Mouse (Mus musculus): Measurements from ENCODE around the gene Ppp2r3a.

The Ppp2r3a gene

DNA sequence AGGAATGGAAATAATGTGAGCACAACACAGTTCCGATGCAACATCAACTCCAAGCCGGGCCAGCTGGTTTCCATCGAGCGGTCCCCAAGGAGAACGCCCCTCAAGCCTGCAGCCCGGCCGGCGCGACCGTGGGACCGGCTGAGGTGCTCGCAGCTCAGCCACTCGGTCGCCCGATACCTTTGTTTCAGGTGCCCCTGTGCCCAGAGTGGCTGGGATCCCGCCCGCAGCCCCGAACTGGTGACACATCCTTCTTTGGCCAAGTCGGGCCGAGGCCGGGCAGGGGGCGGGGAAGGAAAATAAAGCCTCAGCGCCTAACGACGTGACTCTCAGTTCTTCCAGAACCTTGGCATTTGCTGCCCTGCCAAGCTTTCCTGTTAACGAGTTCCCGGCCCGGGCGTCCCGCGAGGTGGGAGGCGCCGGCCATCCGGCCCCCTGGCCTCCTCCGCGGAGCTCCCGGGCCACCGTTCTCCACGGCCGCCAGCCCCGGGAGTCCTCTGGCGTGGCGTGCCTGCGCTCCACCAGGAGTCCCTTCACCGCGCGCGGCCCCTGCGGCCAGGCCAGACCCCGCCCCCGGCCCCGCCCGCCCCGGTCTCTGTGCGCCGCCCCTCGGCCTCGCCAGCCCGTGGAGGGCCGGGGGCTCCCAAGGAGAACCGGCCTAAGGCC, 483 bp downstream of the Ppp2r3a start:
- DNase-seq (ENCODE audit: low spot score in 2 of 2) = peak; percentile 35 to 74

DNA sequence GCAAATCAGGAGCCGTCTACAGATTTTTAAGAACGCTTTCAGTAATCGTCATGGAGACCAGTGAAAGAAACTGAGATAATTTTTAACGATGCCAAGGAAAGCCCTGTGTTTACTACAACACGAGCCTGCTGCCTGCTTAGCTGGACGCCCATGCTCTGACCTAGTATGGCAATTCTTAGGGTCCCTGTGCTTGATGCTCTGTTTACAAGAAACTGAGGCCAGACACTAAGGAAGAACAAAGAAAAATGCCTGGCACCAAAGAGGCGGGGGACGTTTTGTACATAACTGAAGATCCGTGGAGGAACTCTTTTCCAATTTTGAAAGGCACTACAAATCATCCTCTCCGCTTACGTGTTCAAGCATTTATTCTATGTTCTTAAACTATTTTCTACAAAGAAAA, 1.1 kb downstream of the Ppp2r3a start:
- DNase-seq (ENCODE audit: low spot score in 2 of 2) = no peak

DNA sequence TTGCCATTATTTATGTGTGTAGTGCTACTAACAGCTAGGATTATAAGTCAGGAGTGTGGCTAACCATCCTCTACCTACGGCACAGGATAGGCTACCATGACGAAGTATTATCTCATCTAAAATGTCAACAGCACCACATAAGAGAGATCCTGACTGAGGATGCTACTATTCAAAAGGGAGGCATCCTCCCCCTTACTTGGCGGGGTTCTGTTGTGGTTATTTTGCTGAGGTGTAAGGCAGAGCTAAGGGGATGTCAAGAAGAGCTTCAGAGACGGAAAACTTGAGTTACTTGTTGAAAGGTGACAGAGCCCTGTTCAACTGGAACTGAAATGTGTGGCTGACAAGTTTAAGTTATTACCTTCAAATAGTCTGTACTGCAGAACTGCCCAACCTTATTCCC, 2.0 kb downstream of the Ppp2r3a start:
- DNase-seq (ENCODE audit: low spot score in 2 of 2) = no peak

DNA sequence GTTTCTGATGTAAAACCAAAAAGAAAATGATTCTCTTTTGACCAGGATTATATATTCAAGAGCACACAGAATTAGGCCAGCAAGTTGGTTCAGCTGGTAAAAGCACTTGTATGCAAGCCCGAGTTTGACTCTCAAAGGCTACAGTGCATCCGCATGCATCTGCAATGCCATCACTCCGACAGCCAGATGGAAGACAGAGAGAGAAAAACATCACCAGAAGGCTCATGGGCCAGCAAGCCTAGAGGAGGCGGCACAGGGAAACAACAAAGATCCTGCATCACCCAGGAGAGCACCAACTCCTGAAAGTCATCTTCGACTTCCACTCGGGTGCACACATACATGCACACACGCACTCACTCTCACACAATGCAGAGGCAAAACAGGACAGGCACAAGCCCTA, 4.1 kb downstream of the Ppp2r3a start:
- DNase-seq (ENCODE audit: low spot score in 2 of 2) = no peak

DNA sequence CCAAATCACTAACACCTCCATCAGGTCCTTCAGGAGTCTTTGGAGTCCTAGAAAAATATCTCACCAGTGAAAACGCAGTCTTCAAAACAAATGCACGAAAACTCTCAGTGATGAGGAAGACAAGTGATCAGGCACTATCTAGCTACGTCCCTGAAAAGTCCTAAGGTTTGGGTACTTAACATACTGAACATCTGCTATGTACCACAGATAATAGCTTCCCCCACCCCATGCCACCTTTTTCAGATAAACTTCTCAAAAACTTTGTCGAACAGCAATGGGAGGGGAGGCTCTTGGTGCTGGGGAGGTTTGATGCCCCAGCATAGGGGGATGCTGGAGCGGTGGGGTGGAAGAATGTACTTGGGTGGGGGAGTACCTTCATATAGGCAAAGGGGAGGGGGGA, 6.1 kb downstream of the Ppp2r3a start:
- no peak for DNase-seq (ENCODE audit: low spot score in 2 of 2)

DNA sequence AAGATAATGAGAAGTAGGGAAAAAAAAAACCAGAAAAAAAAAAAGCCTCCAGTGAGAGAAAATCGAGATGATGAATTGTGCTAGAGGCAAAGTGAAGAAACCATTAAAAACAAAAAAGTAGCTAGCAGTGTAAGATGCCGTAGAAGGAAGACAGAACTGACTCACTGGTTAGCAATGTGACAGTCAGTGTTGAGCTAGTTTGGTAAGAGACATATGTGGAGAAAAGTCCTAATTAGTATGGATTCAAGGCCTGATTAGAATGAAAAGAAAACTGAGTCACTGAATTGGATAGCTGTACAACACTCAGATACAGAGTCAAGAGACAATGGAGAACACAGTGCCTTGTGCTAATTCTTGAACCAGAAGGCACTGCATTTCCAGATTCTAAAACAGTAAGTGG, 7.9 kb downstream of the Ppp2r3a start:
- DNase-seq (ENCODE audit: low spot score in 2 of 2) = no peak

DNA sequence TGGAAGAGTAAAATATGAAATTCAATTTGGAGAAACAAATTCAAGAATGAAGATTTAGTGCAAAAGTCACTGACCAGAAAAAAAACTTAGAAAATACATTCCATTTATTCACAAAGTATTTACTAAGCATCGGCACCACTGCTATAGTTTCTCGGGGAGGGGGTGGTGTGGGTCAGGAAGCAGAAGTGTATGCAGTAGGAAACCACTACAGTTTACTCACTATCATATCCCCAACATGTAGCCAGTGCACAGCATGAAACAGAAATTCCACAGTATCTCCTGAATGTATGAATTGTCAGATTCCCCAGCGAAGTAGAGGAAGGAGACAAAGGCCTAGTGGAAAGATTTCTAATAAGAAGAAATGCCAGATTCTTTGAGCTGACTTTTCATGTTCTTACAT, 11.4 kb downstream of the Ppp2r3a start:
- no peak for DNase-seq (ENCODE audit: low spot score in 2 of 2)

DNA sequence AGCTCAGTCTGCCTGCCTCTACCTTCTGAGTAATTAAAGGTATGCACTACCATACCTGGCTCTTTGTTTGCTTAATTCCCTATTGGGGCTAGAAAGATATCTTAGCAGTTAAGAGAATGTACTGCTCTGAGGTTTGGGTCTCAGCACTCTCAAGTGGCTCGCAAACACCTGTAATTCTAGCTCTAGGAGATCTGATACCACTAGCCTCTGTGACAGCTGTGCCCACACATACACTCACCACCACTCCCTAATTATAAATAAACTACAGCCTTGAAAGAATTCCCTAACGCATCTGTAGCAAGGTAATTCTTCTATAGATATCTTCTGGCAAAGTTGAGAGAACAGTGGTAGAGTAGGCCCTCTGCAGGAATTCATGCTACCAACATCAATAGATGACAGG, 15.8 kb downstream of the Ppp2r3a start:
- no peak for DNase-seq (ENCODE audit: low spot score in 2 of 2)

DNA sequence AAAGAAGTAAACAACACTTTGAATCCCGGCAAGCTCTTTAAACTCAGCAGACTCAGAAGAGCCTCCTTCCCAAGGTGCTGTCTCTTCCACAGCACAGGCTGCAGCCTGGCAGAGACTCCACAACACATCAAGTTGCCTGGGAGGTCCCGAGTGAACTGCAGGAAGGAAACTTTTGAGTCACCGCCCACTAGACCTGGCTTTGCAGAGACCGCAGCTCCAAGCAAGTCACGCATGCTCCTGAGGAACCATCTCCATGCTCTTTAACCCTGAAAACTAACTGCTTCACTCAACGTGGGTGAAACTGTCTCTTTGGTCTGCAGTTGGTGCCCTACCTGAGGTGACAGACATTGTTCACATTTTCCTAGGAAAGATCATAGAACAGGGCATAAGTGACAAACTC, 19.6 kb downstream of the Ppp2r3a start:
- no peak for DNase-seq (ENCODE audit: low spot score in 2 of 2)

DNA sequence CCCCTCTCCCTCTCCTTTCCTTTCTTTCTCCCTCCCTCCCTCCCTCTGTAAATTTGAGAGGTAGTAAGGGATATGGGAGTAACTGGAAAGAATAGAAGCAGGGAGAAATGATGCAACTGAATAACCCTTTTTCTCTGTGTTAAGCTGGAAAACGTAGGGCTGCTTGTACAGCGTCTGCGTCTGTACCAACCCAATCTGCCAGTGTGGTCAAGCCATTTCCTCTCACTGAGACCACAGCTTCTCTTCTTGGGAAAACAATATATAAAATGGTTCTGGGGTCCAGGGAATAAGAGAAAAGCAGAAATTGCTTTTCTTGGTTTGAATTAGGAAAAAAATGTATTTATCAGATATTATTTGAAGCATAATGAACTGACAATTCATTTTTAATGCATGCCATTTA, 21.6 kb downstream of the Ppp2r3a start:
- no peak for DNase-seq (ENCODE audit: low spot score in 2 of 2)

DNA sequence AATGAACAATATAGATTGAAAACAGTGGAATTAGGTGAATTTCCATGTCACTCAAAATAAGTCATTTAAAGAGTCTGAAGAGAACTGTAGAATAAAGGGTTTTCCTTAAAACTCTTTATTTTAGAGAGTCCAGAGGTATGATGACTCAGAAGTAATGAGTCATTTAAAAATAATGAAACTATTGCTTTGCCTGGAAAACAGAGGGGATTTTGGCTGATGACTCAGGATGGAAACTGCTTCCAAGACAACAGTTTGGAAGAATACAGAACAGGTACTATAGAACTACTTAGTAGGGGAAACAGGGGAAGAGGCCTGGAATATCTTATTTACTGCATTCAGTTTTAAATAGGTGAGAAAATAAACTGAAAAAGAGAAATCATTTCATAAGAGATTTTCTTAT, 22.7 kb downstream of the Ppp2r3a start:
- no peak for DNase-seq (ENCODE audit: low spot score in 2 of 2)

DNA sequence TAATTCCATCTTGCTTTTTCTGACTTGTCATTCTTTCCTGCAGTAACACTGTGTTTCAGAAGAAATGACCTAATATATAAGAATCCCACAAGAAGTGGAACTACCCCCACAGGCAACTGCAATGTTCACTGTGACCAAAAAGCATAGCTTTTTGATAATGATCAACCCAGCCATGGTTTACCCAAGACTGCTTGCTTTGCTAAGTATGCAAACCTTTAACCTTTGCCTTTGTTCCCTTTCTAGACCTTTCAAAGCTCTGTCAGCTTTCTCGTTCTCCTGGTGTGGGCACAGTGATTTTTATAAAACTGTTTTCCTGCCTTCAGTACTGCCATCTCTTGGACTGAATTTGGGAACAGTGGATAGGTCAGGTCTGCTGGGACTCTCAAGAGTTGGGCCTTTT, 43.6 kb downstream of the Ppp2r3a start:
- DNase-seq (ENCODE audit: low spot score in 2 of 2) = no peak

DNA sequence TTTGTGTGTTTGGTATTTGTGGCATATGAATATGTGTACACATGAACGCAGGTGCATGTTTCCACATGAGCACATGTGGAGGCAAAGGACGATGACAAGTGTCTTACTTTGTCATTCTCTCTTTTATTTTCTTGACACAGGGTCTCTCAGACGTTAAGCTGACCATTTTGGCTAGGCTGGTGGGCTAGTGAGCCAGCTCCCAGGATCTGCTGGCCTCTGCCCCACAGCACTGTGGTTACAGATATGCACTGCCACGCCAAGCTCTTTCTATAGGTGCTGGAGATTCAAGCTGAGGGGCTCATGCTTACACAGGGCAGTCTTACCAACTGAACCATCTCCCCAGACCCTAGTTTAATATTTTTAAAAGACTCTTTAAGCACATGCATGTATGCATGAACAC, 45.1 kb downstream of the Ppp2r3a start:
- DNase-seq (ENCODE audit: low spot score in 2 of 2) = no peak

DNA sequence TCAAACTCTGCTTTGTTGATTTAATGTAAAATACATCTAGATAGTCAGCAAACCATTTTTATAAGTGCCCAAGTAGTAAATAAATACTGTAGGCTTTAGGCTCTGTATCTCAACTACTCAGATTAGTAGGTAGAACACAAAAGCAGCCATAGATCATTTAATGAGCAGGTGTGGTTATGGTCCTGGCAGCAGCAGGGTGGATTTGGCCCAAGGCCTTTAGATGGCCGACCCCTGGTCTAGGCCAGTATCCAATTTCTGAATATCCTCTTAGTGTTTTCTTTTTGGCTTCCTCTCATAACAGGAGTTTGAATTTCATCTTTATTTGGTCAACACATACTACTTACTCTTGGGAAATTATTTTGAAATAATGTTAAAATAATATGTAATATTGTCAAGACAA, 46.4 kb downstream of the Ppp2r3a start:
- DNase-seq (ENCODE audit: low spot score in 2 of 2) = no peak

DNA sequence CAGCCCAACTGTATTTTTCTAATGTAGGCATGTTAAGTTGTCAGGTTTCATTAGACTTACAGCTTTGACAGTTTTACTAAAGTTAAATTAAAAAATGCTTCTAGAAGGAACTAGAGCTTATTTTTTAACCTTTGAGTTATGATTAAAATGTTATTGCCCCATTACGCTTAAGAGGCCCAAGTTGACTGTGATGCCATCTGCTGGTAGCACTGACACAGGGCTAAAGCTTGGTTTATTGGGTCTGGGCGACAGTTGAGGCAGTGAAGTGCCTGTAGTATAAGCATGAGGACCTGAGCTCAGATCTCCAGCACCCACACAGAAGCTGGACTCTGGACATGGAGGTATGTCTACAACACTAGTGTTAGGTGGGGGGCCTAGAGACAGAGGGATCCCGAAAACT, 47.5 kb downstream of the Ppp2r3a start:
- no peak for DNase-seq (ENCODE audit: low spot score in 2 of 2)

DNA sequence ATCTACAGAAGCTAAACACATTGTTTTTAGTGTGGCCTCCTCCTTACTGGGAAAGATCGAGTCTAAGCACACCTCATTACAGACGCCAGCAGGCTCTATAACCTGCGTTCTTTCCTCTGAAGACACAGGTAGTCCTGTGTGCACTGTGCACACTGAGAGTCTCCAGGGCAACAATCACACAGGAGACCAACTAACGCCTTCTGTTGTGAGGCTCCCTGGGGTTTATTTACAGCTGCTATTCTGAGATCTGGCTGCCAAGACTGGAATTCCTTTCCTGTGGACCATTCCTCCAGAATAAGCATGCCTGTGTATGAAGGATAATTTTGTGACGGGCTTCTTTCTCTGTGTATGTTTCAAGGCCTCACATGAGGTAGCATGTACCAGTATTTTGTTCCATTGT, 51.0 kb downstream of the Ppp2r3a start:
- no peak for DNase-seq (ENCODE audit: low spot score in 2 of 2)

DNA sequence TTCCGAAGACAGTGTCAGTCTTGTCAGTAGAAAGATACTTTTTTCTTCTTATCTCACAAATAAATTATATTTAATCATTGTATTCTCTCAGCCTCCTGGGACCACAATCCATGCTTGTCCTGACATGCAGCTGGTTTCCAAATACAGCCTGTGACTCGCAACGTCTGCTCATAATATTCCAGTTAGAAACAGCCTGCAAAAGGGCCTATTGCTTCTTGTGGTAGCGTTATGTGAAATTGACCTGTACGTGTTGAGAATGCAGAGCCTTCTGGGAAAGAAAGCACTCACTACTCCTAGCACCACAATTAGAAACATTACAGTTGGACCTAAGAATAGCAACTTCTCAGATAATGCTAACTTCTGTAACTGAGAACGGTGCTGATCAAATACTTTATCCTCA, 52.8 kb downstream of the Ppp2r3a start:
- no peak for DNase-seq (ENCODE audit: low spot score in 2 of 2)

DNA sequence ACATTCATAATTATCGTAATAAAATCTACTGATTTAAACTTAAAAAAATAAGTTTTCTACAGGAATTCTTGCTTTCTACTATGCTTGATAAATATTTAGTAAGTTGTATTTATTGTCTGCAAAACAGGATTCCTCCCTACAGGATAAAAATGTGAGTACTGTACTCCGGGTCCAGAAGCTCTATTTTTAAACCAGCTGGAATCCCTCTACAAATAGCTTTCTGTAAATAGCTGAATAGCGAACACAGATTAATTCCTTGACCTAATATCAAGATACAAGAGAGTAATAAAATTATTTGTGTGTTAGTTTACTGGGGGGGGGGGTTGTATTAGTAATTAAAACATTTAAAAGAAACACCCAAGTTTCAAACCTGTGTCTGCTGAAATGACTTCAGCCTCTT, 53.3 kb downstream of the Ppp2r3a start:
- no peak for DNase-seq (ENCODE audit: low spot score in 2 of 2)

DNA sequence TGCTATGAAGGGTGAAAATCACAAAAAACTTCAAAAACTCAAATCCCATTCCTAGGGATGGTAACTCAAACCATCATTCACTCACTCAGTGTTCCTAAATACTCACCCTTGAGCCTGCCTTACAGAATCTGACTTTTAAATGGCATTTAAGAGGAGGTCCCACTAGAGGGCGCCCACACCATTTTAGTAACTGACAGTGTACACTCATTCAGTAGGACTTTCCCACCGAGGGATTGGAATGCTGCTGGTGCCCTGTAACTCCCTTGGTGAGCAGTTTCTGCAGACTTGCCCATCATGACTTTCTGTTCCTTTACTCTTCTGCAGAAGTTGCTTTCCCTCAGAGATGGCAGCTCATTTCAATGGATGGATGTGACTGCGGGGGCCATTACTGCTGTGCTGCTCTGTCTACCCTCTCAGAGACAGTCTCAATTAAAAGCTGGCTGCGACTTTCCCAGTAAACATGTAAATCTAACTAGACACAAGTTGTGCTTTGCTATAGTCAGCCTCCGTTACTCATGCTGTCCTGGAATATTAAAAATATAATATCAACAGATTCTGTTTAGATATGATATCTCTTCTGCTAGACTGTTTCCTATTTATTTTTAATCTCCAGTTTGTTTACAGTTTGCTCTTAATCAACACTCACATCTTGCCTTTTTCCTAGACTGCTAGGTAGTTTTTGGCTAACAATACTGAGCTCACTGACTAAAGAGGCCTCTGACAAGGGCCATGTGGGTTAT, 69.5 kb downstream of the Ppp2r3a start:
- peak; percentile 55 to 85 for DNase-seq (ENCODE audit: low spot score in 2 of 2)

DNA sequence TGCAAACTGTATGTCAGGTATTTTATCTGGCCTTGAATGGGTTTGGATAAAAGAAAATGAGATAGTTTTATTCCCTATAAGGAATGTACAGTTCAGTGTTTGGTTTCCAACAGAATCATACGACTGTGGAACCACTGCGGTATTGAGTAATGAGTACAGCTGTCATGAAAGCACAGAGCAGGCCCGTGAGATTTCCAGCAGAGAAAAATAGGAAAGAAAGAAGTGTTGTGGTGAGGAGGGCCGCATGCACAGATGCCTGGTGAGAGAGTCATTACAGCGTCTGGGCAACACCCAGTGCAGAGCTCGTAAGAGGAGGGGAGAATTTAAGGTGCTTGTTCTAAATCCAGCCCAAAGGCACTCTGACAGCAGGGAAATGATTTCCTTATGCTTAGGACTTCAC, 70.3 kb downstream of the Ppp2r3a start:
- no peak for DNase-seq (ENCODE audit: low spot score in 2 of 2)

DNA sequence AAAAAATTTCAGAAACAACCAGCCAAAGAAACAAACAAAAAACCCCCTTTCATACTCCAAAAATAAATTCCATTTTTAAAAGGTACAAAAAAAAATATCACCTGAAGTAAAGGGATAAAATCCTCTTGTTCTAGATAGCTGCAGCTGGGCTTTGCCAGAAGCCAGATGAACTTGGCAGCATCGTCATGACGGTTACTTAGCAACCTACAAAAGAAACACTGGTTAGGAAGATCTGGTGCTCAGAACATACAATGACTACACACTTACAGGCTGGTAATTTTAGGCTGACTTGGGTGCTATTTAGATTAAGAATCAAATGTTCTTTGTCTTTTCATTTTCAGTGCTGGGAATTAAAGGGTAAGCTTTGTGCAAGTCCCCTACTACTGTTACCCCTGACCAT, 71.4 kb downstream of the Ppp2r3a start:
- no peak for DNase-seq (ENCODE audit: low spot score in 2 of 2)

DNA sequence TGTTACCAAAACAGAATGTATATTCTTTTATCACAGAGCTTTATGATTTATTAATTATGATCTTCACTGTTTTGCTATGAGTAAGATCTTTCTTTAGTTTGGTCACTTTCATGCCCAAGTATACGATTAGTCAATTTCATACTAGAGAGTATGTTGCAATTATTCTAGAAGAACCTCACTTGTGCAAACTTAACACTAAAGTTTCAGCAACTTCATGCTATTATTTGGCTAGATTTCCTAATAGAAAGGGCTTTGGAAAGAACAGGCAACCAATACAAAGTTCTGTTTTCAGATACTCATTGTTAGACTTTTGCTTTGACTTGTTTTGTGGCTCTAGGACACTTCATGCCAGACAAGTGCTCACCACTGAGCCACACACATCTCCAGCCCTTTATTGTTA, 91.0 kb downstream of the Ppp2r3a start:
- no peak for DNase-seq (ENCODE audit: low spot score in 2 of 2)

DNA sequence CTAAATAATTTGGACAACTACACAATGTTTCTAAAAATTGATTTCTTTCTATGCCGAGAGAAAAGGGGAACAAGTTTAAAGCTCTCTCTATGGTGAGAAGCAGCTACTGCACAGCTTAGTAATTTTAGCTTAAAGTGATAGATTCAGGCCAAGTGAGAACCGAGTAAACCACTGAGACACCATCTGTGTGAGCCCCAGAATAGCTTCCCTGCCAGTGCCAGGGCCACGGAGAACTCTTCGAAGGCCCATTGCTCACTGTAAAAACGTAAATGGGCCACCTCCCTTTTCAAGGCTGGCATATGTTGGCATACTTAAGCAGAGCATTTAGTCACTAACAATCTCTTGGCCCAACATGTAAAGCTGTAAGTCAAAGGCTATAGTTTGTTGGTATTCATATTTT, 91.5 kb downstream of the Ppp2r3a start:
- no peak for DNase-seq (ENCODE audit: low spot score in 2 of 2)

DNA sequence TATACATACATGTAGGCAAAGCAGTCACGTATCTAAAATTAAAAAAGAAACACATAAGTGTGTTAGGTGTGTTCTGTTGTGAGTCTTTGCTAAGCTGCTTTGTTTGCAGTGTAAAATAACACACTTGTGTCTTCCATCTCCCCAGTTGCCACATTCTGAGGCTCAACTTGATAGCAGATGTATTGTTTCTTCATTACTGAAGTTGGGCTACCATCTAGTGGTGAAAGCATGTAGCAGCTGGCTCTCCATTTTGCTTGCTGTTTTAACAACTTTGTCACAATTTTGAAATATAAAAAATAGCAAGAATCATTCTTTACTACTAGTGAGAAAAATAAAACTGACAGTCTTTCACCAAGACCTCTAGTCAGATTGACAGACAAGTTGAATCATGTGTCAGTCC, 92.2 kb downstream of the Ppp2r3a start:
- no peak for DNase-seq (ENCODE audit: low spot score in 2 of 2)

Measured in spleen, postnatal 4 days (tissue).